Mouse (Mus musculus) midbrain, embryonic 15.5 days (tissue): ENCODE results near the gene Spcs1. TPM values are rescaled to one million over a fixed set of nuclear protein-coding genes. Genes with fewer than 3 reads are reported as not detected.

ENCODE experiments used
- polyA plus RNA-seq: library from polyadenylated mRNA; unstranded; fragments of >200 nt; fragmentation: Nextera tagmentation; extraction: Ambion mirVana; gene quantifications from 2 replicates; pipeline ENCODE4 v1.2.1, GENCODE M21; 2015

The Spcs1 gene
- polyA plus RNA-seq, 1 experiment from 2014 or later, result 290 TPM

Other genes starting within 250 kb of the Spcs1 start
- gene Tmem110, start 176.1 kb downstream of the Spcs1 start, polyA plus RNA-seq, result 21.4 and 22.7 TPM in 2 replicates
- gene Mustn1, start 122.5 kb downstream of the Spcs1 start, polyA plus RNA-seq, result 0.50 and 0.76 TPM in 2 replicates
- 0.09 TPM in 1 of 2 replicates, not detected in the other for gene Itih4, start 115.2 kb downstream of the Spcs1 start, polyA plus RNA-seq
- 1.1 and 1.3 TPM in 2 replicates for gene Itih3, start 77.9 kb downstream of the Spcs1 start, polyA plus RNA-seq
- 0.05 TPM in 1 of 2 replicates, not detected in the other for gene Itih1, start 58.4 kb downstream of the Spcs1 start, polyA plus RNA-seq
- gene Nek4, start 50.3 kb downstream of the Spcs1 start, polyA plus RNA-seq, result 17.2 and 18.1 TPM in 2 replicates
- 53.0 and 63.3 TPM in 2 replicates for gene Glt8d1, start 272 bp downstream of the Spcs1 start, polyA plus RNA-seq
- gene Pbrm1, start 17.5 kb upstream of the Spcs1 start, polyA plus RNA-seq, result 134 and 142 TPM in 2 replicates
- gene Gnl3, start 17.5 kb upstream of the Spcs1 start, polyA plus RNA-seq, result 47.8 and 55.1 TPM in 2 replicates
- gene Smim4, start 127.3 kb upstream of the Spcs1 start, polyA plus RNA-seq, result 51.1 and 51.3 TPM in 2 replicates
- gene Nt5dc2, start 129.4 kb upstream of the Spcs1 start, polyA plus RNA-seq, result 247 and 295 TPM in 2 replicates
- 22.8 TPM in 2 replicates for gene Stab1, start 167.0 kb upstream of the Spcs1 start, polyA plus RNA-seq
- gene Tnnc1, start 206.6 kb upstream of the Spcs1 start, polyA plus RNA-seq, result 2.9 and 4.6 TPM in 2 replicates
- 420 and 426 TPM in 2 replicates for gene Nisch, start 215.3 kb upstream of the Spcs1 start, polyA plus RNA-seq
- 0.65 and 0.86 TPM in 2 replicates for gene Sema3g, start 216.2 kb upstream of the Spcs1 start, polyA plus RNA-seq
- 9.9 TPM in 2 replicates for gene Phf7, start 249.6 kb upstream of the Spcs1 start, polyA plus RNA-seq
- 124 and 130 TPM in 2 replicates for gene Bap1, start 249.8 kb upstream of the Spcs1 start, polyA plus RNA-seq